Mouse (Mus musculus): ENCODE measurements at regions not wholly inside any gene's neighbourhood (a gene's known extent, or its start where the extent isn't known, plus 50 kb on each side); places are given as distances from the start of the nearest gene placed in this dataset.

DNA sequence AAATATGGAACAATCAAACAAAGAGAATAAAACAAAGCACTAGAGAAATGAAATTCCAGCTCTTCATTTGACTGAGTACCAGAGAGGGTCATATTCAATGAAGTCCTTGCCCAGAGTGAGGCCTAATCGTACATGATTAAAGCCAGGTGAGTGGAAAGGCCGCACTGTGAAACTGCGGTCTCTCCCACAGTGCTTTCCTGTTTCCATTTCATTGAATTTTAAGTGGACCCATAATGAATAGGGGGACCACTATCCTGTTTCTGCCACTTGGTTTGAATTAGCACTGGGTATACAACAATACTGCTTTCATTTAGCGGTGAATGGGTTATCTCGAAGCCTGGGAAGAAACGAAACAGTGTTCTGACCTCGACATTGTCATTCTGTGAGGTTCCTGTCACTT lies 144.2 kb upstream of the Dkk2 start:
- Histone ChIP-seq H3K4me1 (ENCODE audit: control insufficient read depth, insufficient read depth, low read length) (no peaks in the 10 kb centered on the region), H3K4me3 (replicated peaks; ENCODE audit: extremely low read depth, low read depth, low read length) (no peak overlapping the region)
- WGBS: 92% methylated on average over 7 of the region's 7 CpGs
- no peak for TF ChIP-seq POLR2A (IDR thresholded peaks at IDR 0.05; ENCODE audit: borderline replicate concordance, extremely low read depth, low read depth, low read length)
- TF ChIP-seq CTCF (IDR thresholded peaks at IDR 0.05; ENCODE audit: insufficient read depth, low read length): no peak
- DNase-seq: no peak

DNA sequence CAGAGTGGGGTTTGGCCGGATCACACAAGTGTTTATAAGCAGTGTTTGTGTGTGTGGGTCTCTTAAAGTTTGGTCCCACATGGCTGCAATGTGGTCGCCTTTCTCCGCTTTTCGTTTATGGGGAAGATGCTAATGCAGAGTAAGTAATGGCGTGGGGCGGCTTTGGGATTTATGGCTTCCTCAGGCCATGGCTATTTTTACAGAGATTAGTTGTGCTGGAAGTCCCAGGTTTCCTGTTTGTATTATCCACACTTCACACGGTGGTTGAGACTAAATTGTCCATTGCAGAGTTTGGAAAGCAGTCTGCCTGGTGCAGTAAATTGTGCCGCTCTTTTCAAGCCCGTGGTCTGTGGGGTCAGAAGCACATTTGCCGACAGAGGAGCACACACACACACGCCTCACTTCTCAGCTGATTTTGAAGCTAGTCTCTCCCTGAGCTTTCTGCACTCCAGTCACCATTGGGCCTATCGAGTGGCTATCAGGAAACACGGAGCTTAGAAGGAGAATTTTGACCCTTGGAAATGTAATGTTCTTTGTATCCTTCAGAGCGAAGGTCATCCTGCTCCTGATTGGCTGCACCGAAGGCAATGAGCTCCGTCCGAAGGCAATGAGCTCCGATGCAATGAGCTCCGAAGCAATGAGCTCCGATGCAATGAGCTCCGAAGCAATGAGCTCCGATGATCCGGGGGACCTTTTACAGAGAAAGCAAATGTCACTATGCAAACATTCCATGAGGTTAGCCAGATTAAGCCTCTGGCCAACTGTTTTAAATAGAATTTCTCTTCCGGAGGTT lies 142.9 kb upstream of the Dkk2 start:
- WGBS: 39% methylated on average over 24 of the region's 24 CpGs
- TF ChIP-seq POLR2A (IDR thresholded peaks at IDR 0.05; ENCODE audit: borderline replicate concordance, extremely low read depth, low read depth, low read length): no peak
- DNase-seq: no peak
- H3K4me1 ChIP-seq (ENCODE audit: control insufficient read depth, insufficient read depth, low read length): no peaks in the 10 kb centered on the region
- no peak overlapping the region for H3K4me3 ChIP-seq (replicated peaks; ENCODE audit: extremely low read depth, low read depth, low read length)

DNA sequence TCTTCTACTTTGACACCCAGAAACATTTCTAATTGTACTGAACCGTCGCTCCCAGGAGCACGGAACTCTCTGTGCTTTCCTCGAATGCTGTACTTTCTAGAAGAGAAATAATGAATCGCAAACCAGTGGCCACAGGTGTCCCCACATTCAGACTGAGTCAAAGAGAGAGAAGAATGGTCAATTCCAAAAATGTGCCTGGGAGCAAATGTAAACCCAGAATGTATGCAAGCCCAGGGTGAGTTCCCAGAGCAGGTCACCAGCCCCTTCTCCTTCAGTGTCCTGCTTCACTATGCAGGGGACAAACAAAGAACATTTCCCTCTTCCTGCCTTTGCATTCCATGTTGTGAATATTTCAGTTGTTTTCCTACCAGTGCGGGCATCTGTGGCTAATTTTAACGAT lies 141.7 kb upstream of the Dkk2 start:
- WGBS: 81% methylated on average over 7 of the region's 7 CpGs
- Histone ChIP-seq H3K4me1 (ENCODE audit: control insufficient read depth, insufficient read depth, low read length) (no peaks in the 10 kb centered on the region), H3K4me3 (replicated peaks; ENCODE audit: extremely low read depth, low read depth, low read length) (no peak overlapping the region)
- no peak for DNase-seq
- no peak for TF ChIP-seq POLR2A (IDR thresholded peaks at IDR 0.05; ENCODE audit: borderline replicate concordance, extremely low read depth, low read depth, low read length)
- no peak for TF ChIP-seq CTCF (IDR thresholded peaks at IDR 0.05; ENCODE audit: insufficient read depth, low read length)

DNA sequence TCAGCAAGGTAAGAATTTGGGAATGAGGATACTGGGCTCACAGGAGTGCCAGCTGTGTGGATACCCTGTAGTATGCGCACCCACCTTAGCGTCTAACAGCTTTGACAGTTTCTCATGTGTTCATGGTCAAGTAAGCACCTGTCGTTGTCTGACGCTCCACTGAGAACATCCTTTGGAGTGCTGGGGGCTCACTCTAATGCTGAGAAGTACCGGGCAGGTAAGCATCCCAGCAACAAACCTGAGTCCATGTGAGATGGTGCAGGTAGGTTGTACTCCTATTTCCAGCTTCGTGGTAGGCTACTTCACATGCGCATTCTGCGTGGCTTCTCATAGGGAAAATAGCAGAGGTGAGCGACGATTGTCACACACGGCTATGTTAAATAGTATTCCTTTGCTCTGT lies 129.3 kb upstream of the Dkk2 start:
- WGBS: 97% methylated on average over 11 of the region's 11 CpGs
- H3K4me3 ChIP-seq (replicated peaks; ENCODE audit: extremely low read depth, low read depth, low read length): no peak overlapping the region
- TF ChIP-seq CTCF (IDR thresholded peaks at IDR 0.05; ENCODE audit: insufficient read depth, low read length) (no peak), POLR2A (IDR thresholded peaks at IDR 0.05; ENCODE audit: borderline replicate concordance, extremely low read depth, low read depth, low read length) (no peak)
- no peaks in the 10 kb centered on the region for H3K4me1 ChIP-seq (ENCODE audit: control insufficient read depth, insufficient read depth, low read length)
- DNase-seq: no peak

DNA sequence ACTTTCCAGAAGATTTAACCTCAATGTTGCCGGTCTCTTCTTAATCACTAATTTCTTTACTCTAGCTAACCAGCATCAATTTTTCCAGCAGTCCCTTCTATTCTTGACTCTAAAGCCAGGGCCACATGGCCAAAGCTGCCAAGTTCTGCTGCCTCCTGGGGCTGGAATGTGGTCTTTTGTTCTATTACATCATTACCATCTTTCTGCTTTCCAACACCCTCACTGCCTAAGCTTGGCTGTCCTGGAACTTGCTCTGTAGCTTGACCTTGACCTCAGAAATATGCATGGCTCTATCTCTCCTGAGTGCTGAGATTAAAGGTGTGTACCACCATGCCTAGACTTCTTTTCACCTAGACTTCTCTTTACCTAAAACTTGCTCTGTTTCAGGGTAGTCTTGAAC lies 124.5 kb upstream of the Dkk2 start:
- 90% methylated on average over 1 of the region's 1 CpGs for WGBS
- DNase-seq: no peak
- Histone ChIP-seq H3K4me3 (replicated peaks; ENCODE audit: extremely low read depth, low read depth, low read length) (no peak overlapping the region), H3K4me1 (ENCODE audit: control insufficient read depth, insufficient read depth, low read length) (no peaks in the 10 kb centered on the region)
- TF ChIP-seq CTCF (IDR thresholded peaks at IDR 0.05; ENCODE audit: insufficient read depth, low read length): no peak
- TF ChIP-seq POLR2A (IDR thresholded peaks at IDR 0.05; ENCODE audit: borderline replicate concordance, extremely low read depth, low read depth, low read length): no peak

DNA sequence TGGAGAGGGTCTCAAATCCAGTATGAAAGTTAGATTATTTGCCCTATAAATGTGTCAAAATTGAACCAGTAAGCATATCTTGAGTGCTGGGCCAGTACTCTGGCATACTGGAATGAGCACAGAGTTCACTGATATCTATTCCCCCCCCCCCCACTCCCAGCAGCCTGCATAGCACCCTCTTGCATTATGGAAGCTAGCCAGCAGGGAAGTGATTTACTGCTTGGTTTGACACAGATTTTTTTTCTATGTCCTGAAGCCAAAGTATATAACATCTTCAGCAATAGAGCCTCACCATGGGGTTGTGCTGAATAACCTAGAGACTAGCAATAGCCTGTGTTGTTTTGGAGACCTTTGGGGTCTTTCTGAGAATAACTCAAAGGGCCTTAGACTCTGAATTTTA lies 123.5 kb upstream of the Dkk2 start:
- Histone ChIP-seq H3K4me1 (ENCODE audit: control insufficient read depth, insufficient read depth, low read length) (no peaks in the 10 kb centered on the region), H3K4me3 (replicated peaks; ENCODE audit: extremely low read depth, low read depth, low read length) (no peak overlapping the region)
- TF ChIP-seq POLR2A (IDR thresholded peaks at IDR 0.05; ENCODE audit: borderline replicate concordance, extremely low read depth, low read depth, low read length) (no peak), CTCF (IDR thresholded peaks at IDR 0.05; ENCODE audit: insufficient read depth, low read length) (no peak)
- DNase-seq: no peak

DNA sequence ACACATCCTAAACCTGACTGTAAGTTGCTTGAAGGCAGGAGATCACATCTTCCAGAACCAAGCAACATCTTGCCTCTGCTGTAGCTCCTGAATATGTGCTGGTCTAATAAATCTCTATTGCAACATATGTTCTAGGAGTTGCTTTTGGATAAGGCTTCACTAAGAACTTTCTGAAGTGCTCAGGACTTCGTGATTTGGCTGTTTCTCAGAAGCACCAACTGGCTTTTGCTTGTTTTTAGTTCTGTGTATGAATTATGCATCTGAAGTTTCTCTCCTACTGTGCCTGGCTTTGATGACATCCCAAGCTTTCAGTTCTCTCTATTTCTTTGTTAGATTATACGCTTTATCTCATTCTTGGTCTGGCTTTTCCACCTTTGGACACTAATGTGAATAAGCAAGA lies 122.2 kb upstream of the Dkk2 start:
- TF ChIP-seq POLR2A (IDR thresholded peaks at IDR 0.05; ENCODE audit: borderline replicate concordance, extremely low read depth, low read depth, low read length) (no peak), CTCF (IDR thresholded peaks at IDR 0.05; ENCODE audit: insufficient read depth, low read length) (no peak)
- H3K4me3 ChIP-seq (replicated peaks; ENCODE audit: extremely low read depth, low read depth, low read length): no peak overlapping the region
- H3K4me1 ChIP-seq (ENCODE audit: control insufficient read depth, insufficient read depth, low read length): no peaks in the 10 kb centered on the region
- 71% methylated on average over 2 of the region's 2 CpGs for WGBS
- no peak for DNase-seq

DNA sequence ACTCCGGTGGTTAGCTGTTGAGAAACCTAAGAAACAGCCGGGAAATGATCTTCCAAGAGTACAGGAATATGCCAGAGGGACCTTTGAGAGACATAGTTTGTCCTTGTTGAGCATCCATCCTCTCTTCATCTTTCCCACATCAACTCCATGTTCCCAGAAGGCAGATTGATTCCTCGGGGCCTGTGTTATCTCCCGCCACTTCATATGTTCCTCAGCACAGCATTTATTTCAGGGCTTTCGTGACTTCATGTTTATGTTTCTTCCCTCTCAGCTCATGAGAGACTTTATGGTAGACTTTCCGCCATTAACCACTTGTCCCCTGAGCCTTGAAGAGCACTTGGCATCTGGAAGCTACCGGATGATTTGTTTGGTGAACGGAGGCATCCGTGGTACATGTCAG lies 120.1 kb upstream of the Dkk2 start:
- Histone ChIP-seq H3K4me1 (ENCODE audit: control insufficient read depth, insufficient read depth, low read length) (no peaks in the 10 kb centered on the region), H3K4me3 (replicated peaks; ENCODE audit: extremely low read depth, low read depth, low read length) (no peak overlapping the region)
- 74% methylated on average over 9 of the region's 9 CpGs for WGBS
- DNase-seq: no peak
- TF ChIP-seq CTCF (IDR thresholded peaks at IDR 0.05; ENCODE audit: insufficient read depth, low read length): no peak
- TF ChIP-seq POLR2A (IDR thresholded peaks at IDR 0.05; ENCODE audit: borderline replicate concordance, extremely low read depth, low read depth, low read length): no peak

DNA sequence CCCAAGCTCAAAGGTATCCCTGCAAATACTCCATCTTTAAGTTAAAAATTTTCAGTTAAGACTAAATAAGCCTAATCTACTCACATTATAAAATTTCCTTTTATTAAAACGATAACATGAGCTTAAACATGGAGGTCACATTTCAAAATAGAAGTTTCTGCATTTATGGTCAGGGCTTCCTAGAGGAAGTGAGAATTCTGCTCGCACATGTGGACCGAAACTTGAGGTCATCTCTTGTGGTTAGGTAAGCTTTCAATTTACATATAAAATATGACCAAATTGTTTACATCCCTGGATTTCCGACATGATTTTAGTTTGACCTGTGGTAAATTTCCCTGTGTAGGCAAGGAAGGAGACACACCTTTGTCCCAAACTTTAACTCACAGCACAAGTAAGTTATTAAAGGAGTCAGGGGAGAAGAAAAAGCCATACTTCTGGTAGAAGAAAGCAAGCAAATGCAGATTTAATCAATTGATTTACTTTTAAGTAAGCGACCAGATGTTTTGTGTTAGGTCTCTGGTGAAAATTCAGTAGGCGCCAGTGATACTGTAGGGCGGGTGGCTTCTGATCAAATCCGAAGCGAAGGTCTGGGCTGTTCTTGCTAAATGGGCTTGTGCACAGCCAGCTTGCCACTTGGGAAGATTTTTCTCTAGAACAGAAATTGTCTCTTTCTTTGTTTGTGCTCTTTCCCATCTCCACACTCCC lies 119.5 kb upstream of the Dkk2 start:
- no peak for DNase-seq
- H3K4me1 ChIP-seq (ENCODE audit: control insufficient read depth, insufficient read depth, low read length): no peaks in the 10 kb centered on the region
- no peak overlapping the region for H3K4me3 ChIP-seq (replicated peaks; ENCODE audit: extremely low read depth, low read depth, low read length)
- TF ChIP-seq CTCF (IDR thresholded peaks at IDR 0.05; ENCODE audit: insufficient read depth, low read length) (no peak), POLR2A (IDR thresholded peaks at IDR 0.05; ENCODE audit: borderline replicate concordance, extremely low read depth, low read depth, low read length) (no peak)
- whole genome bisulfite sequencing: 71% methylated on average over 9 of the region's 9 CpGs

DNA sequence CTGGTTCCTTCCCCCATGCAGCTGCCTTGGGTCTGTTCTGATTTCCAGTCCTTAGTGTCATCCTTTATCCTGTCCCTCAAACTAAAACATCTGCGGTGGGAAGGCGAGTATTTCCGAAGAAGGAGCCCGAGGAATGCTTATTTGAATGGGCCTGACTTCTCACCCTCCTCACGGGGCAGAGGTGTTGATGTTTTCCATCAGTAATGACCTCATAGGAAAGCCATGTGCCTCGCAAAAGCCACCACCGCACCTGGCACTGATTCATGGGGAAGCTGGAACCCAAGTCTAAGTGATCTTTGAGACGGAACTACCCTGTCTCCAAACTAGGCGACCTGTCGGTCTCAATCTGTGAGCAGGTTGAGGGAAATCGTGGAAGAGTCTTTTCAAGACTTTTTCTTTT lies 117.8 kb upstream of the Dkk2 start:
- TF ChIP-seq POLR2A (IDR thresholded peaks at IDR 0.05; ENCODE audit: borderline replicate concordance, extremely low read depth, low read depth, low read length) (no peak), CTCF (IDR thresholded peaks at IDR 0.05; ENCODE audit: insufficient read depth, low read length) (no peak)
- Histone ChIP-seq H3K4me3 (replicated peaks; ENCODE audit: extremely low read depth, low read depth, low read length) (no peak overlapping the region), H3K4me1 (ENCODE audit: control insufficient read depth, insufficient read depth, low read length) (no peaks in the 10 kb centered on the region)
- no peak for DNase-seq
- 55% methylated on average over 11 of the region's 11 CpGs for WGBS
